ENCODE assay signal across 19 mouse cellular contexts in genomic region chr10:35381688-35382087, GRCm38 (mm10).
DNase-seq lines count a peak whose midpoint lies in the region; TF ChIP-seq lines count a peak whose summit lies in the region.
"Had no signal": no experiment of that assay in that cellular context is flagged by ENCODE, and none has a peak within 500 bp of the region (broad histone marks: within the 10 kb centered on the region; RNA-seq: fewer than 3 reads in every experiment).

No protein-coding gene starts in this region.

- peak; percentile 3 for DNase-seq in layer of hippocampus, adult 9-11 months
- no peak for DNase-seq in layer of hippocampus, postnatal 10 days (ENCODE audit: low spot score in 2 of 2)
- peak; percentile 2 to 9 for DNase-seq in left cerebral cortex, adult 9 months (ENCODE audit: low spot score in 2 of 2)
- DNase-seq in left cerebral cortex, adult 2 months (ENCODE audit: extremely low spot score in 1 of 2, low spot score in 2 of 2), result no peak
- DNase-seq in right cerebral cortex, postnatal 25 days, result peak; percentile 4
- no peak for DNase-seq in right cerebral cortex, postnatal 10 days (ENCODE audit: low spot score in 2 of 2)
- DNase-seq in natural killer cell, adult 2 months (ENCODE audit: low spot score in 2 of 2), result no peak
- DNase-seq: adrenal gland, adult 8-10 months; adrenal gland, postnatal 25 days; cerebellum, adult 18-20 months; cerebellum, adult 9-10 months; cerebellum, postnatal 14 days; gastrocnemius, adult 2 months; gastrocnemius, postnatal 14 days; heart, adult 11 months had no signal

- no peak overlapping the region for H3K4me3 ChIP-seq in left cerebral cortex, adult 2 months
- H3K4me3 ChIP-seq: forebrain, embryonic 10.5 days; forebrain, embryonic 13.5 days; gastrocnemius, adult 2 months; hindbrain, embryonic 12.5 days; hindbrain, embryonic 15.5 days had no signal

- no peak overlapping the region for H3K27ac ChIP-seq in left cerebral cortex, adult 2 months
- H3K27ac ChIP-seq: forebrain, embryonic 10.5 days; forebrain, embryonic 13.5 days; gastrocnemius, adult 2 months; hindbrain, embryonic 12.5 days; hindbrain, embryonic 15.5 days had no signal

- intact Hi-C loops in left cerebral cortex, adult 2 months (cut with DNase I), result no loop called here

- TF ChIP-seq CTCF in left cerebral cortex, adult 2 months (IDR thresholded peaks at IDR 0.05), result no peak

Comparison
In these comparisons a context has a peak if more than half of its experiments do, and no peak if none do; other contexts are left out.
1. DNase-seq: peak in layer of hippocampus, adult 9-11 months (single experiment), left cerebral cortex, adult 9 months (2 of 2) and right cerebral cortex, postnatal 25 days (single experiment); none in layer of hippocampus, postnatal 10 days (0 of 2), left cerebral cortex, adult 2 months (0 of 2), right cerebral cortex, postnatal 10 days (0 of 2) and natural killer cell, adult 2 months (0 of 2).